Mouse (Mus musculus): ENCODE measurements around the gene H2-Oa. TPM values are rescaled to one million over a fixed set of nuclear protein-coding genes. Genes with fewer than 3 reads are reported as not detected.

The H2-Oa gene
- total RNA-seq (2018; cell fraction: chromatin; rRNA removed), result under 1 TPM in 3 of 26 experiments, not detected in 23; 0.59 to 0.91 (median 0.63) TPM
- 1 to 10 TPM in 6 of 26 experiments, under 1 TPM in 20; 0.36 to 1.5 (median 0.80) TPM for total RNA-seq (2018; cell fraction: cytosol; rRNA removed)
- total RNA-seq (2018; cell fraction: nucleus; rRNA removed), result 1 to 10 TPM in 8 of 26 experiments, under 1 TPM in 9, not detected in 9; 0.58 to 1.5 (median 0.87) TPM
- 0.25 to 1.4 TPM (median 0.62 TPM) in 3 replicates for polyA plus RNA-seq (2018)

DNA sequence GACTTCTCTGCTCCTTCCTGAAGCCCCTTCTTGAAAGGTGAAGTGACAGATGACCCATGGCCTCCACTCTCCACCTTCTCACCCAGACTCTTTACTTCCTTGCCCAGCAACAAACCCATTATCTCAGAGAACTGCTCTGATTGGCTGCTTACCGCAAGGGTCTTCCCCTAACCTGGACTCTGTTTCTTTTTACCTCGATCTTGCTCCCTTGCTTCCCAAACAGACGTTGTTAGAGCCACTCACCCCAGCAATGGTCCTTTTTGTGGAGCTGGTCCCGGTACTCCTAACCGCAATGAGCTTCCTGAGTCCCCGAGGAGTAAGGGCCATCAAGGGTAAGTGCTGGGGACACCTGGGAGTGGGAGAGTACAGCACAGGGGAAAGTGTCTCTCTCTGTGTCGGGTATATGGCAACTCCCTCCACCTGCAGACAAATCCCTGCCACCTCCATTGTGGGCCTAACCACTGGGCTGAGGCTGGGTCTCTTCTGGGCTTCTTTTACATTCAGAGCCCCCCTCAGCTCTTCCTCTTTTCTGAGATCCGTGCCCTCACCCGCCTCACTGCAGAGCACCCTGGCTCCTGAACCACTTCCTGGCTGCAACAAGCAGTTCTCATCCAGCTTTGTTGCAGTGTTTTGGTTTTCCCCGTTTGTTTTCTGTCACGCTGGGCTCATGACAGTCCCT is at the start of gene H2-Oa:
Gene H2-Oa, plus strand, starts transcription at position 144 of the 679 bp plus-strand sequence.
- H3K36me3 ChIP-seq (ENCODE audit: inconsistent target), result no peaks in the 10 kb centered on the region
- WGBS (ENCODE audit: missing documents), result 14% methylated on average over 11 of the region's 11 CpGs
- H3K4me3 ChIP-seq (ENCODE audit: inconsistent target), result no peak within 1 kb of the TSS
- H3K27ac ChIP-seq, result no peak within 1 kb of the TSS
- no peaks in the 10 kb centered on the region for H3K79me2 ChIP-seq (ENCODE audit: inconsistent target)

DNA sequence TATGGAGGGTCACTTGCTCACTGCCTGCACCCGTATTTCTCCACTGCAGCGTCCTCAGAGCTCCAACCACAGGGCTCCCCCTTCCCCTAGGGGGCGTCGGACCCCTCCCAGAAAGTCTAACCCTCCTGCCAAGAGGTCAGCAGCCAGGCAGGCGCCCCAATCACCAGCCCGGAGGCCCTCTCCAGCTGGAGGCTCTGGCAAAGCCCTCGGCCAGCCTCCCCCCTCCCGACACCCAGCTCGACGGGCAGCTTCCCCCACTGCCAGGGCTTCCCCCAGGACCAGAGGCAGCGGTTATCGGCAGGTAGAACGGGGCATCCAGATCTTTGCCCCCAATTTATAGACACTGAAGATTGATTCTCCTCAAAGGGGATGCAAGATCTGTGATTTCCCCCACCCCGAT is 46.2 kb upstream of the H2-Oa start:
- Histone ChIP-seq H3K79me2 (ENCODE audit: inconsistent target) (no peaks in the 10 kb centered on the region), H3K4me3 (ENCODE audit: inconsistent target) (no peak overlapping the region), H3K27ac (no peak overlapping the region), H3K36me3 (ENCODE audit: inconsistent target) (no peaks in the 10 kb centered on the region)
- WGBS (ENCODE audit: missing documents), result 90% methylated on average over 11 of the region's 14 CpGs

DNA sequence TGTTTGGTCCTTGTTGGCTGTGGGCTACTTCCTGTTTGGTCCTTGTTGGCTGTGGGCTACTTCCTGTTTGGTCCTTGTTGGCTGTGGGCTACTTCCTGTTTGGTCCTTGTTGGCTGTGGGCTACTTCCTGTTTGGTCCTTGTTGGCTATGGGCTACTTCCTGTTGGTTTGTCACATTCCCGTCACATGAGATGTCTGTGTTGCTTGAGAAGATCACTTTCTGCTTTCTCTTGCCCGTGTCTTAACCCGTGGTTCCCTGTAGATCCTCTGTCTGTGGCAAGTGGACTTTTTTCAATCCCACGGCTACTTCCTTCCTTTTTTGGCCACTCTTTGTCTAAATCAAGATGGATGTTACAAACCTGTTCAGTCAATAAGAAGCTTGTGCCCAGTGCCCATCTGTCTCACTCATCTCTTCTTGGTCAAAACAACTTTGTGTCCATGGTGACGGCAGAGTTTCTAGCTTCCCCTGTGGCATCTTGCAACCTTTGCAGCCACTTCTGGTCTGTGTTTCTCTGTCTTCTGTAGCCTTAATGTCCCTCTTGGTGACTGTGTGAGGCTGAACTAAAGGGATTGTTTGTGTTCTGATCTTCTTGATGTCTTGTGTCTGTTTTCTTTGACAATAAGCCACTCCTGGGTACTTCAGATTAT is 44.6 kb upstream of the H2-Oa start:
- H3K36me3 ChIP-seq (ENCODE audit: inconsistent target), result no peaks in the 10 kb centered on the region
- no peaks in the 10 kb centered on the region for H3K79me2 ChIP-seq (ENCODE audit: inconsistent target)
- no peak overlapping the region for H3K4me3 ChIP-seq (ENCODE audit: inconsistent target)
- peak overlapping the region; percentile 50 for H3K27ac ChIP-seq
- WGBS (ENCODE audit: missing documents), result 17% methylated on average over 5 of the region's 5 CpGs

DNA sequence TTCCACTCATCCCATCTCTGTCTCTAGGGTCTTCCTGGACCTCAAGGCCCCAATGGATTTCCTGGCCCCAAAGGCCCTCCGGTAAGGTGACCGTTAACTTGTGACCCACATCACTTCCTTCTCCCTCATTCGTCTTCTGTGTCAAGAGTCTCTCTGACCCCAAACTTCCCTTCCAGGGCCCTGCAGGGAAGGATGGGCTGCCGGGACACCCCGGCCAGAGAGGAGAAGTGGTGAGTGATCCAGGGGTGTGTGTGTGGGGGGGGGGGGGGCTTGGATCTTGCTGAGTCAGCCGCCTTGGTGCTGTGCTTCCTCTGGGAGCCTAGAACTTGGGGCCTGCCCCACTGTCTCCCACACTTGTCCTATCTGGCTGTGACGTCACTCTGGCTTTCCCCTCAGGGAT is 34.9 kb upstream of the H2-Oa start:
- Histone ChIP-seq H3K79me2 (ENCODE audit: inconsistent target) (no peaks in the 10 kb centered on the region), H3K27ac (peak overlapping the region; percentile 32), H3K36me3 (ENCODE audit: inconsistent target) (no peaks in the 10 kb centered on the region), H3K4me3 (ENCODE audit: inconsistent target) (no peak overlapping the region)
- WGBS (ENCODE audit: missing documents), result 1% methylated on average over 7 of the region's 7 CpGs

DNA sequence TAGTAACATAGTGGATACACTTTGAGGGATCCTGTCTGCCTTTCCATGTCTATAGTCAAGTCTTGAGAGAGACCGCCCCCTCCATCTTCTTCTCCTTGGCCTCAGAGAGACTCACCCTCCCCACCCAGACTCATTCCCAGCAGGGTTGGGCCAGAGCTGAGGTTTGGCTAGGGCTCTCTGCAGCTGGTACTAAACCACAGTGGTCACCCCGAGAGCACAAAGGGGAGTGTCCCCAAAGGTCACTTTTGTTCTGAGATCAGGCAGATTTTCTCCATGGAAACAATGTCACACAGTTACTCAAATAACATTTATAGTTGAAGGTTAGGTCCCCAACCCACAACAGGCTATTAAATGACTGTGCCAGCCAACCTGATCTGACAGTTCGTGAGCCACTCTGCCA is 23.3 kb upstream of the H2-Oa start:
- 52% methylated on average over 3 of the region's 3 CpGs for WGBS (ENCODE audit: missing documents)

DNA sequence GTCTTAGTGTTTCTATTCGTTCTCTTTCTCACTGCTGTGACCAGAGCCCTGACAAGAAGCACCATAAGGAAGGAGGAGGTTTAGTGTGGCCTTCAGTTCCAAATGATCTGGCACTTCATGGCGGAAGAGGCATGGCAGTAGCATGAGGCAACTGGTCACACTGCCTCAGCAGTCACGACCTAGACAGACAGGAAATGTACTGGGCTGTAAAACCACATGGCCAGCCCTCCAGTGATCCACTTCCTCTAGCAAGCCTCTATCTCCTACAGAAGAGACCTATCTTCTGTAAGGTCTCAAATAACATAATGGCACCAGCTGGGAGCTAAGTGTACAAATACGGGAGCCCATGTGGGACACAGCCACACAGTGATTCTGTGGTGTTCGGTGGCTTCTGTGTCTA is 20.0 kb upstream of the H2-Oa start:
- WGBS (ENCODE audit: missing documents), result 51% methylated on average over 5 of the region's 5 CpGs

More for the DNA sequence above, 23.3 kb upstream of the H2-Oa start:
- no peaks in the 10 kb centered on the region for H3K36me3 ChIP-seq (ENCODE audit: inconsistent target)
- H3K27ac ChIP-seq, result no peak overlapping the region
- no peaks in the 10 kb centered on the region for H3K79me2 ChIP-seq (ENCODE audit: inconsistent target)
- H3K4me3 ChIP-seq (ENCODE audit: inconsistent target), result no peak overlapping the region

DNA sequence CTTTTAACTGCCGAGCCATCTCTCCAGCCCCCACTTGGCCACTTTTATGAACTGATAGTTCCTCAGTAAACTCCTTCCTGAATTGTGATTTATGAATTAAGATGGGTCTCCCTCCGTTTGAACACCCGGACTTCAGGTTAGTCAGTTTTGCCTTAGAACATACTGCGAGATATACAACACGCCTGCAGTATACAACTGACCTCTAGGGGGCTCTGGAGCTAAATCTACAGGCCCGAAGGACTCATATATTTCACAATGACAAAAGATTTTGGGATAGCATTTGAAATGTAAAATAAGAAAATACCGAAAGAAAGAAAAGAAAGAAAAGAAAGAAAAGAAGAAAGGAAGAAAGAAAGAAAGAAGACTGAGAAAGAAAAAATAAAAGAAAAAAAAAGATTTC is 16.9 kb upstream of the H2-Oa start:
- Histone ChIP-seq H3K36me3 (ENCODE audit: inconsistent target) (no peaks in the 10 kb centered on the region), H3K79me2 (ENCODE audit: inconsistent target) (no peaks in the 10 kb centered on the region), H3K4me3 (ENCODE audit: inconsistent target) (no peak overlapping the region), H3K27ac (no peak overlapping the region)
- WGBS (ENCODE audit: missing documents), result 25% methylated on average over 7 of the region's 7 CpGs

More for the DNA sequence above, 20.0 kb upstream of the H2-Oa start:
- no peak overlapping the region for H3K4me3 ChIP-seq (ENCODE audit: inconsistent target)
- H3K36me3 ChIP-seq (ENCODE audit: inconsistent target), result no peaks in the 10 kb centered on the region
- no peaks in the 10 kb centered on the region for H3K79me2 ChIP-seq (ENCODE audit: inconsistent target)
- H3K27ac ChIP-seq, result peak overlapping the region; percentile 41

DNA sequence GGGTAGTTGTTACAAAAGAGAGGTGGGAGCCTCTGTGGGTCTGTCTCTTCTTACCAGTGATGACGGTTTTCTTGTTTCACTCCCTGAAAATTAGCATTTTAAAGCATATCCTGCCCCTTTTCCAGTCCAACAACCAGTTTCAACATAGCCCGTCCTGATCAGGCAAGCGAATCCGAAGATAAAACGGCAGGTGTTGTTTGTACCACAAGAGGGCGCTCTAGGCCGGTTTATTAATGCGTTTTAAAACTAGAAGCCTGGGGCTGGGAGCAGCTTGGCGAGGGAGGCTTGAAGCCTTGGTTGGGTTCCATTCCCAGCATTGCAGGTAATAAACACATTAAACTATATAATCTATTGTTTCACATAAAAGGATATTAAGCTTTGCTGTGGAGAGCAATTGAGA is 14.6 kb upstream of the H2-Oa start:
- Histone ChIP-seq H3K36me3 (ENCODE audit: inconsistent target) (no peaks in the 10 kb centered on the region), H3K27ac (no peak overlapping the region), H3K4me3 (ENCODE audit: inconsistent target) (no peak overlapping the region), H3K79me2 (ENCODE audit: inconsistent target) (no peaks in the 10 kb centered on the region)
- 3% methylated on average over 9 of the region's 9 CpGs for WGBS (ENCODE audit: missing documents)

DNA sequence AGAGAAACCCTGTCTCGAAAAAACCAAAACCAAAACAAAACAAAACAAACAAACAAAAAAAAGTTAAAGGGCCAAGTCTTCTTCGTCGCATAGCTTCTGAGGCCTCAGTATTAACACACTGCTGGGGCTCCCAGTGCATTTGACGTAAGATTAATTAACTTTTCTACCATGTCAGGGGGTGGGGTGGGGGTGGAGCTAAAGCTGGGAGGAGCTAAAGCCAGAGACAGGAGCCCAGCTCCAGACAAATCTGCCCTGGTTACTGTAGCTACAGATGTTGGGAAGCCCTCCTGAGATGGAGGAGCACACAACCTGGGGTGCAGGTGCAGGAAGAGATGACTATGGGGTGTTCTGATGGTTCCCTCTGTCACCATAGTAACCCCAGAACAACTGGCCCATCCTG is 14.0 kb upstream of the H2-Oa start:
- Histone ChIP-seq H3K27ac (no peak overlapping the region), H3K79me2 (ENCODE audit: inconsistent target) (no peaks in the 10 kb centered on the region), H3K4me3 (ENCODE audit: inconsistent target) (no peak overlapping the region), H3K36me3 (ENCODE audit: inconsistent target) (no peaks in the 10 kb centered on the region)
- WGBS (ENCODE audit: missing documents), result 66% methylated on average over 4 of the region's 4 CpGs

DNA sequence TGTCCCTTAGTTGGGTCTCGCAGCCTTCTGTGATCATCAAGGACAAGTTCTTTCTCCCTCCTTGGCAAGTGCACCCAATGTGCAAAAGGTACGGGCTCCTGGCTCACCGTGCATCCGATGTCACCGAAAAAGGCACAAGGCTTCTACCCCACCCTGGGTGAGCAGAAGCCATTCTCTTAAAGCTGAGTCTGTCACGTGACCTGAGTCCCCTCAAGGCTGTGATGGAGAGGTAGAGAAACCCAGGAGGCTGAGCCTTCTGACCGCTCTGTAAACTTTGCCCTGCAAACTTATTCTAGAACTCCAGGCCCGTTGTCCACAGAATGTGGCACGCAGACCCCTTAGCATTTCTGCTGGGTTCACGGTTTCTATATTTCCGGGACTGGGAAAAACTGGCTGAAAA is 13.1 kb upstream of the H2-Oa start:
- 93% methylated on average over 11 of the region's 11 CpGs for WGBS (ENCODE audit: missing documents)

DNA sequence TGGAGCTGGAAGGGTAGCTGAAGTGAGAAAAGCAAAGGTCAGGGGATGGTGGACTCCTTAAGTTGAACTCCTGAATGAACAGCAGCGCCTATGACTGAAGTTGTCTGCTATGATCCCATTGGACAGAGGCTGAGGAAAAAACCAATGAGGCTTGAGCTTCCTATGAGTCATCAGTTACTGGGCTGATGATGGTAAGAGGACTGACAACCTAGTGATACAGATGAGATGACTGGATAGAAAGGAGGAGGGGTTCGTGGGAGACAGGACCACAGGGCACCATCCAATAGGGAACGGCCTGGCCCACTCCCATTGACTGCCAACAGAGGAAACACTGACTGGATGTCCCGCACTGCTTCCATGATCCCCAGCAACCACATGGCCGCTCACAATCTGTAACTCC is 12.5 kb upstream of the H2-Oa start:
- H3K36me3 ChIP-seq (ENCODE audit: inconsistent target), result no peaks in the 10 kb centered on the region
- 44% methylated on average over 5 of the region's 5 CpGs for WGBS (ENCODE audit: missing documents)
- H3K27ac ChIP-seq, result no peak overlapping the region
- H3K79me2 ChIP-seq (ENCODE audit: inconsistent target), result no peaks in the 10 kb centered on the region
- H3K4me3 ChIP-seq (ENCODE audit: inconsistent target), result no peak overlapping the region

More for the DNA sequence above, 13.1 kb upstream of the H2-Oa start:
- no peak overlapping the region for H3K4me3 ChIP-seq (ENCODE audit: inconsistent target)
- no peaks in the 10 kb centered on the region for H3K79me2 ChIP-seq (ENCODE audit: inconsistent target)
- no peak overlapping the region for H3K27ac ChIP-seq
- no peaks in the 10 kb centered on the region for H3K36me3 ChIP-seq (ENCODE audit: inconsistent target)

DNA sequence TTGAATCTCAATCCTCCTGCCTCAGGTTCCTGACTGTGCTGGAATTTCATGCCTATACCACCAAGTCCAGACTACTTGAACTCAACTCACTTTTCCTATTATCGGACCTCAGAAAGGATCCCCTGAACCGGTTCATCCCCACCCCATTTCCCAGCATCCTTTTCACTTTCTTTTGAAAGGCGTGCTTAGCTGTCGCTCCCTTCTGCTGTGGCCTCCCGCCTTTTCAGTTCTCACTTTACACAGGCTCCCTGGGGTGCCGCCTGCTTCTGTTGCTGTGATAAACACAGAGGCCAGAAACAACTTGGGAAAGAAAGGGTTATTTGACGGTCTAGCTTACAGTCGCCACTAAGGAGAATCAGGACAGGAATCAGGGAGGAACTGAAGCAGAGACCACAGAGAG is 9.0 kb upstream of the H2-Oa start:
- no peak overlapping the region for H3K27ac ChIP-seq
- 87% methylated on average over 8 of the region's 8 CpGs for WGBS (ENCODE audit: missing documents)

DNA sequence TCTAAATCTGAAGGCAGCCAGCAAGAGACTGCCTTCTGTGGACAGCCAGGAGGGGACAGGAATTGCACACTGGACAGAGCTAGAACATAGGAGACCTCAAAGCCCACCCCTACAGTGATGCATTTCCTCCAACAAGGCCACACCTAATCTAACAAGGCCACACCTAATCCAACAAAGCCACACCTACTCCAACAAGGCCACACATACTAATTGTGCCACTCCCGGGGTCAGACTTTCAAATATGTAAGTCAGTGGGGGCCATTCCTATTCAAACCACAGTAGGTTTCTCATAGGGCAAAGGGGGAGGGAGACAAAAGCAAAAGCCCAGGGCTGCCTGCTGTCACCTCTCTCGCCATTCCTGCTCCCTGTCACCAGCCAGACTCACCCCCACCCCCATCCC is 4.8 kb upstream of the H2-Oa start:
- Histone ChIP-seq H3K79me2 (ENCODE audit: inconsistent target) (no peaks in the 10 kb centered on the region), H3K27ac (no peak overlapping the region), H3K36me3 (ENCODE audit: inconsistent target) (no peaks in the 10 kb centered on the region), H3K4me3 (ENCODE audit: inconsistent target) (no peak overlapping the region)
- 50% methylated on average over 1 of the region's 2 CpGs for WGBS (ENCODE audit: missing documents)

More for the DNA sequence above, 9.0 kb upstream of the H2-Oa start:
- no peaks in the 10 kb centered on the region for H3K36me3 ChIP-seq (ENCODE audit: inconsistent target)
- no peak overlapping the region for H3K4me3 ChIP-seq (ENCODE audit: inconsistent target)
- H3K79me2 ChIP-seq (ENCODE audit: inconsistent target), result no peaks in the 10 kb centered on the region

DNA sequence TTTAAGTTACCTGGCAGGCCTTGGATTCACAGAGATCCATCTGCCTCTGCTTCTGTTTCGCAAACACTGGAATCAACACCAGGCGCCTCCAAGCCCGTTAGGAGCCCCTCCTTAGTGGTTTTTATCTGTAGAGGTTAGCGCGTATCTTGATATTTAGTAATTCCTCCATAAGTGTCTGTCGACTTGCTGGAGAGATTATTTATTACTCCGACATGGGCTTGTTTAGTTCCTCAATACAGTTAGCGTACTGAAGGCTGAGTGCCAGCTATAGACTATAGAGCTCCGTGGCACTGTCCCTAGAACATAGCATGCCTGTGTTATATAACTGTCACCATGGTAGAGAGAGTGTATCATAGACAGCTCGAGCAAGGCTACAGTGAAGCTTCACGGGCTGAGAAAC is 4.0 kb upstream of the H2-Oa start:
- H3K79me2 ChIP-seq (ENCODE audit: inconsistent target), result no peaks in the 10 kb centered on the region
- H3K4me3 ChIP-seq (ENCODE audit: inconsistent target), result no peak overlapping the region
- 47% methylated on average over 11 of the region's 11 CpGs for WGBS (ENCODE audit: missing documents)
- H3K27ac ChIP-seq, result no peak overlapping the region
- H3K36me3 ChIP-seq (ENCODE audit: inconsistent target), result no peaks in the 10 kb centered on the region

DNA sequence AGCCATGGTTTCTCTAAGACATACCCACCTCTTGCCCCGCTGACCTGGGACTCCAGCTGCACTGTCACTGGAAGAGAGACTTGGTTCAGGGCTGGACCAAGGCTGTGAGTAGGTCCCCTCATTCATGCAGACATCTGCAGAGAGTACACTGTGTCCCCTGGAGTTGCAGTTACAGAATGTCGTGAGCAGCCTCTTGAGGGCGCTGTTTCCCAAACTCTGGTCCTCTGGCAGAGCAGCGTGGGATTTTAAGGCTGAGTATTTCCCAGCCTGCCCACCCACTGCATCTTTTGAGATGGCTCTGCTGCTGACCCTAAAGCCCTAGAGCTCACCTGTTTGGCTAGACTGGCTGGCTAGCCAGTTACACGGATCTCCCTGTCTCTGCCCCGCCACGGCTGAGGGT is 1.2 kb upstream of the H2-Oa start:
- H3K27ac ChIP-seq, result no peak overlapping the region
- WGBS (ENCODE audit: missing documents), result 58% methylated on average over 7 of the region's 7 CpGs
- H3K4me3 ChIP-seq (ENCODE audit: inconsistent target), result no peak overlapping the region
- no peaks in the 10 kb centered on the region for H3K79me2 ChIP-seq (ENCODE audit: inconsistent target)
- H3K36me3 ChIP-seq (ENCODE audit: inconsistent target), result no peaks in the 10 kb centered on the region
